Mouse (Mus musculus) kidney, adult 8-10 months (tissue): Measurements from ENCODE around the gene Col16a1.

Experiments used
- DNase-seq, 2 experiments: peaks; one replicate each; pipeline ENCODE4 v3.0.0; 2022

Gene Col16a1

DNA sequence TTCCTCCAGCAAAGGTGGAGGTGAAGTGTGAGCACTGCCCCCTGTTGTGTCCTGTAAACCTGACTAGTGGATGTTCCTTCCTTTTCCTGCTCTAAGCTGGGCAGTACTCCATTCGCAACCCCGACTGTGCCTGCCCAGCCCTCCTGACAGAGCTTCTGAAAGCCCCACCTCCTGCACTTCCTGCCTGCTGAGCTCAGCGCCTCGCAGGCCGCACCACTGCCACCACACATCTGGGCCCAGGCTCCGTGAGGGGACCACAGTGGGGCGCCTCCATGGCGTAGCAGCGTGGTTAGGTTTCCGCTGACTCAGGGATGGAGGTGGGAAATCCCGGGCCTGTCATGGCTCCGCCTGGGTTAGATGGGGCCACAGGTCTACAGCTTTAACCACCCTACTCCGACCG, 2.0 kb upstream of the Col16a1 start:
- DNase-seq, result peak in 1 of 2 experiments; percentile 21

DNA sequence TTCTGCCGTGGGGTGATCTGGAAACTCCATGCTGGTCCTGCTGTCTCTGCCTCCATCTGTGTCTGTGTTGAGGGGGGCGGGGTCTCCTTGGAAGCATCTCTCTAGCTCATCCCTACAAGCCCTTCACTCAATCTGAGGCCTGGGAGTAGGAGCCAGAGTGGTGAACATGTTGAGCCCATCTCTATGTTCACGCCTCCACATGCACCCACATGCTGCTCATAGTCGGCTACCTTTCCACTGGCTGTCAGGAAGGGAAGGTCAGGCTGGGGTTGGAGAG, 501 bp downstream of the Col16a1 start:
- DNase-seq, result no peak

DNA sequence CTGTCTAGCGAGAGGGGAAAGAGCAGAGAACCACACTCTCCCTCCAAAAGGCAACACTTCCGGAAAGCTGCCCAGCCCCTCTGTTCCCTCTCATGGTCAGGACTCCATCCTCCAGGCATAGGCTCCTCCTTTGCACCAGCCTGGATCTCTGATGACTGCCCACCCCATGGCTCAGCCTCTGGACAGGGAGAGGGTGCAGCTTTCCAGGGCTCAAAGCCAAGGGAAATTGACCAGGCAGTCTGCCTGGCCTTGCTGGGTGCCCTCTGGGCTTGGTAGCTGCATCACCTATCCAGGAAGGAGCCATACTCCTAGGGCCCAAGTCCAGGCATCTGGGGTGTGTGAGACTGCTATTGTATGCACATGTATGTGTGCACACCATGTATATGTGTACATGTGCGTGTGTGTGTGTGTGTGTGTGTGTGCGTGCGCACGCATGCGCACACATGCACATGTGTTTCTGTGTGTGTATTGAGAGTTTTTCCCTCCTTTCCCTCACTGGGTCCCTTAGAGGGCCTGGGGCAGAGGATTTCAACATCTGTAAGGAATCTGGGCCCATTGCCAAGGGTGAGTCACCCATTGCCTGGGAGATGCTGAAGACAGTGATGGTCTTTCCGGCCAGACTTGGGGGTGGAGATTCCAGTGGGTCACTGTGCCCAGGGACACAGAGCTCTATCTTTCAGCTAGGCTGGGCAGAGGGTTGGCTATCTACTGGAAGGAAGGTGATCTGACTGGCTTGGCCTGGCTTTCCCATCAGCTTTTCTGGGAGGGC, 2.6 kb downstream of the Col16a1 start:
- peak in 1 of 2 experiments; percentile 47 for DNase-seq

DNA sequence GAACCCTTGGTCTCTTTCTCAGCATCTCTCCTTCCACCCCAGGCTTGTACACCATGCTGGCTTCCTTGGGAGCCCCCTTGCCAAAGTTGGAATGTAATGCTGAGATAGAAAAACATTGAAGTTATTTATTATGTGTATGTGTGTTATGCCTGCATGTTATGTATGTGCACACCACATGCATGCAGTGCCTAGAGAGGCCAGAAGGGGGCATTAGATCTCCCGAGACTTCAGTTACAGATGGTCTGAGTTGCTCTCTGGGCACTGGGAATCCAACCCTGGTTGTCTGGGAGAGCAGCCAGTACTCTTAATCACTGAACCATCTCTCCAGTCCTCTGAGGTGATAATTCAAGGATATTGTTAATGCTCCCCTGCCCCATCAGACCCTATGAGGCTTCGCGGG, 4.6 kb downstream of the Col16a1 start:
- no peak for DNase-seq

DNA sequence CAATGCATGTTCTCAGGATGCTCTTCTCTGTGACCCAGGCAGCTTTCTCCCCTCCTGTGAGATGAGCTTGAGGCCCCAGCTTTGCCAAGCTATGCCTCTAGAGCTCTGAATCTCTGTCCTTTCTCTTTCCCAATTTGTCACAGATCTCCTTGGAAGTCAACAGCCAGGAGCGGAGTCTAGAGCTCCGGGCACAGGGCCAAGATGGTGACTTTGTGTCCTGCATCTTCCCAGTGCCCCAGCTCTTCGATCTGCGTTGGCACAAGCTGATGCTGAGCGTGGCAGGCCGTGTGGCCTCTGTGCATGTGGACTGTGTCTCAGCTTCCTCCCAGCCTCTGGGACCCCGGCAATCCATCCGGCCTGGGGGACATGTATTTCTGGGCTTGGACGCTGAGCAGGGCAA, 5.5 kb downstream of the Col16a1 start:
- DNase-seq, result no peak

DNA sequence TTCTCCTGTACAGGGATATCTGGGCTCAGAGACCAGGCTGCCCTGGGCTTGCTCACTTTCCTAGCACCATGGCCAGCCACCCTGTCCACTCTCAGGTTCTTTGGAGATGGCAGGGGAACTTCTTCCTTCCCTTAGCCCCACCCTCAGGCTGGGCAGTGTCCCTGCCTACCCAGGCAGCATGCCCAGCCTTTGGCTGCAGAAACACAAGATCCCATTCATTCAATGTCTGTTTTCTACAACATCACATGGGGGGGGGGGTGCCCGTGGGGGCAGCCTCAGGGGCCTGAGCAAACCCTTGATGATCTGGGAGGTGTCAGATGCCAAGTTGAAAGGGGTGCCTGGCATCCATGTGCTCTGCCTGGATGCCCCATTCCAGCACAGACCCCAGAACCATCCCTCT, 7.1 kb downstream of the Col16a1 start:
- DNase-seq, result no peak

DNA sequence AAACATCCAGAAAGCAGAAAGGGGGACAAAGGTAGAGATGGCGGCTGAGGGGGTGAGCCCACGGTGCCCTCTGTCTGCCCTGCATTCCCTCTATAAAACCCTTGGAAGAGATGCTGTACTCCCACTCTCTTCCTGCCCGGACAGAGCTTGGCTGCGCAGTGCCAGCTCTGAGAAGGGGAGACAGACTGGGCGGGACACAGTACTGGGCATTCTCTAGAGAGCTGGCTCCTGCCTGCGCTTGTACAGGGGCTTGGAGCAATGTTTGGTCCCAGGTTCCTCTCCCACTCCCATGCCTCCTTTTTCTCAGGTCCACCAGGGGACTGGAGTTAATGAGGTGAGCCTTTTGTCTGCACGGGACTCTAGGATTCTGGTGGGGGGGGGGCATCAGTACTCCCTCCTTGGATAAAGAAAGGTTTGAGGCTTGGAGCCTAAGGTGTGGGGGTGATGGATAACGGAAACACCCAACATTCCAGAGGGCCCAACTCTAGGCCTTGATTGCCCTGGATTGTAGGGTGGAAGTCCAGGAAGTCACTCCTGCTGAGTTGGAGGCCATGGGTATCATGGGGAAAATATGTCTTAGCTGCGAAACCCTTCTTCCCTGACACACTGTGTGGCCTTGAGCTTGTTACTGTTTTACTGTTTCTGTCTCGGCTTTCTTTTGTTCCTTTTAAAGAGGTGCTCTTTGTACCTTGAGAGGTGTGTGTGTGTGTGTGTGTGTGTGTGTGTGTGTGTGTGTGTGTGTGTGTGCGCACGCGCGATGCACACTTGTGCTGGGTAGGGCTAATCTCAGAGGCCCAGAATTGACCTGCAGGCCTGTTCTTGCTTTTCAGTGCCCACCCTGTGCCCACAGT, 7.7 kb downstream of the Col16a1 start:
- DNase-seq, result peak in 1 of 2 experiments; percentile 25

DNA sequence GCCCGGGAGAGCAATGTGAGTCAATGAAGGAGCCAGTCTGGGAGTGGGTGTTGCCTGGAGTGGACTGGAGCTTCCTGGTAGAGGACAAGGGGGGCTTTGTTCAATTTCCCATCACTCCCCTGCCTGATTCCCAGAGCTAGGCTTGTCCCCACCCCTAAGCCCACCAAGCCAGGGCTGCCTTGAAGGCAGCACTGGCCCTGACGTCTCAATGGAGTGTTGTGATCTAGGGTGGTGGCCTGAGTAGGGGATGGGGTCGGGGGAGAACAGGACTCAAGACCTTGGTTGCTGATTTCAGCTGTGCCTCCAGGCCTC, 8.3 kb downstream of the Col16a1 start:
- no peak for DNase-seq

DNA sequence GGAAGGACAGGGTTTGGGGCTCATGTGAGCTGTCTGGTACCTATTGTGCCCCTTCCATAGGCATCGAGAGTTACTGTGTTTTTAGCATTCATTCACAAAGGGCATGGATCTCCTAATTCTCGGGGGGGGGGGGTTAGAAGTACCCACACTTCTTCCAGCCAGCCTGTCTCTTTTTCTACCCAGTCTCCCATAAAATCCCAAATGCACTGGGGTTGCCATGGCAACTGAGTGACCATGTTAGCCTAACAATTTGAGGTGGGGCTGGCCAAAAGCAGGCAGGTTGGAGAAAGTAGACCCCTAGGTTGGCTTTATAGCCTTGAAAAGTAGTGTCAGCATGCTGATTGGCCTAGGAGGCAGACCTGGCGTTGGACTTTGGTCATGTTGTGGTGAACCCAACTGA, 8.8 kb downstream of the Col16a1 start:
- peak in 1 of 2 experiments; percentile 29 for DNase-seq

DNA sequence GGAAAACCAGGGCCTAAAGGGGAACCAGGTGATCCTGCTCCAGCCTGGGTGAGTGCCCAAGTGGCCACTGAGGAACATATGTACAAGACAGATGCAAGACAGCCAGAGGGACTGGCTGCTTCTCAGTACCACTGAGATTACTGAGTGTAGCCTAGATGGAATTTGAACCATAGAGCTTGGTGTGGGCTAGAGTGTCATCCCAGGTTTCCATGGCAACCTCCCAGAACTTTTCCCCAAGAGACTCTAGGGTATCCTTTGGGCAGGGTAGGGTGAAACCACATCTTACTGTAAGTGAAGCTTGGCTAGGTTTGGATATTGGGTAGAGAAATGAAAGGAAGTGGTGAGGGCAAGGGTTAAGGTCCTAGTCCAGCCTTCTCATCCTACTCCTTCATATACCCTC, 13.3 kb downstream of the Col16a1 start:
- no peak for DNase-seq

DNA sequence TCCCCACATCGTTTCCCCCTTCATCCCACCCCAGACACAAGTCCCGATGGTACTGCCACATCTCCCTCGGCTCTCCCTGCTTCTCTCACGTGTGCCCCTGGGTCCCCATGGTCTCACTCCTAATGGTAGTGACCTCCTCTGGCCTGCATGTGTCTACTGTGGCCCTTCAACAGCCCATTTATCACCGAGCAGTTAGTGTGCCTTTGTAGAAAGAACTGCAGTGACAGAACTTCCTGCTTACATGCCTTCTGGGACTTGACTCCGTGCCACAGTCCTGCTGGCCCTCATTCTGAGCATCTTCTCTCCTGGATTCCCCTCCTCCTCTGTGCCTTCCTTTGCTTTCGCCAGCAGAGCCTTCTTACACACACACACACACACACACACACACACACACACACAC, 15.6 kb downstream of the Col16a1 start:
- DNase-seq, result no peak

DNA sequence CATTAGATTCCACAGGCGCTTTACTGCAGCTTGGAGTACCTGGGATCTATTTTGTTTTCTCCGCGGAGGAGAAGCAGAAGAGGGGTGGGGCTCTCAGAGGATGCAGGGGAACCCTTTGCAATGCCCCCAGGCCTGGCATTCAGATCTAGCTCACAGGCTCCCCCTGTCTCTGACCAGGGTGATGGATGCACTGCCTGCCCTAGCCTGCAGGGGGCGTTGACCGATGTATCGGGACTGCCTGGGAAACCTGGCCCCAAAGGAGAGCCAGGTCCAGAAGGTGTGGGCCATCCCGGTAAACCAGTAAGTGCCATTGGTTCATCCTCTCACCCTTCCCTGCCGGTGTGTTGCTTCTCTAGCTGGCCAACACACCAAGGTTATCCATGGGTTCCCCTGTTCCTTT, 19.2 kb downstream of the Col16a1 start:
- DNase-seq, result peak in 1 of 2 experiments; percentile 49

DNA sequence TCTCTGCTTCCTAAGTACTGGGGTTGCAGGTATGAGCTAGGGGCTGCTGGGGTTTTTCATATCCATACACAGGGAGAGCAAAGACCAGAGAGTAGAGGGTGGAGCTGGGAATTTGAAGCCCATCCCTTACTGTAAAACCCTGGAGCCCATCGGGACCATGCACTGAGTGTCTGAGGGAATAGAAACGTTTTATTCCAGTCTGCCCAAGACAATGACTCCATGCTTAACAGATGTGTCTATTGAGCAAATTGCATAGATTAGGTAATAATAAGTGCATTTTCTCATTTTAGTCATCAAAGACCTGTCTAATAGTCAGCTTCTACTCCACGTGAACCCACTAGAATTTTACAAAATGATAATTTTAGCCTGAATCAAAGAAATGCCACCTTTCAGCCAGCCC, 22.9 kb downstream of the Col16a1 start:
- DNase-seq, result no peak

DNA sequence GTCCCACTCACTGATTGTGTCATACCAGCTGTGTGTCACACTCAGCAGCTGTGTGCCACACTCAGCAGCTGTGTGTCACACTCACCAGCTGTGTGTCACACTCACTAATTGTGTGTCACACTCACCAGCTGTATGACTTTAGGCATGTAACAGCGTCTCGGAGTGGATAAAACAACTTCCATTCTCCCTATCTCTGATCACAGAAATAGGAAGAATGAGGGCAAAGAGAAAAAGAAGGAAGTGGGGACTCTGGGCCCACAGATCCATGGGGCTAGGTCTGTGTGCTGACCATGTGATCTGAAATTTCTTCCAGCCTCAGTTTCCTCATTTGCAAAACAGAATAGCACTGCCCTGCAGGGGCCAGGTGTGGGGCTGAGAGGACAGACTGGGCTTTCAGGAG, 24.1 kb downstream of the Col16a1 start:
- DNase-seq, result no peak

DNA sequence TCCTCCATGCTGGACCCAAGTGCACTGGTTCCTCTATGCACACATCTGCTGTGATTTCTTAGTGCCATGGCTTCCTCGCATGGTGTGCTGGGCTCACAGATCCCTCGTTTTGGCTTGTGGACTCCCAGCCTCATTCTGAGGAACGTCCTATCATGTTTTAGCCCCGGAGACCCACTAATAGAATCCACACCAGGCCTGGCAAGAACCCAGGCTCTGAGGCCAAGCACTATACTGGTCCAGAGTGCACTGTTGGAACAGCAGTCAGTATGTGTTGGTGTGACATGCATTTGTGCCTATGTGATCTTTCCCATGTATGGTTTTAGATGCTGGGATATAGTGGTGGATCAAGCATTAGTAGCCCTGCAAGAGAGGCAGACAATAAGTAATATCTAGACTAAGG, 25.7 kb downstream of the Col16a1 start:
- DNase-seq, result no peak

DNA sequence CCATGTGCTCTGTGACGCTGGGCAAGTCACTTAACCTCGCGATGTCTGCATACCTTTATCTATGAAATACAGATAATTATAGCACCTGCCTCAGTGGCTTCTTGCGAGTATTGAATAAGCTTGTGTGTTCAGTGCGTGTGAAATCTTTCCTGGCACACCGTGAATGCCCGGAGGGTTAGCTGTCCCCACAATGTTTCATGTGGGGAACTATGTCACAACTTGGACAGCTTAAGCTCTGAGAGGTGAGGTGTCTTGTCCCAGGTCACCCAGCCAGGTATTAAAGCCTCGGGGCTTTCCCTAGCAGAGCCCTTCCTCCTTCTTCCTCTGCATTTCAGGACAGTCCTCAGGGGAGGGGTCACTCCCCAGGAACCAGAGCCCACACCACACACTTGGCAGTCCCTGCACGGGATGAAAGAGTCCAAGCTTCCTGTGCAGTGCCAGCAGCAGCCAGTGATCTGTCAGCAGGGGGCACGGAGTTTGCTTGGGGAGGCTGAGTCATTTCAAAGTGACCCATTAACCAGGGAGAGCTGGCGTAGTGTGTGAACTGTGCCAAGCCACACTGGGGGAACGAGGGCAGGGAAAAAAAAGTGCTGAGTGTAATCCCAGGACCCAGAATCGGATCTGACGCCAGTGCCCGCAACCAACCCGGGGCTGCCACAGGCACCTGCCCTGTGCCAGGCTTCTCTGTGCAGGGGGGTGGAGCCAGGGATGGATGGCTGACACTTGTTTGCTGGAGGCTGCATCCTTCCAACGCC, 27.3 kb downstream of the Col16a1 start:
- DNase-seq, result peak; percentile 82 to 88

DNA sequence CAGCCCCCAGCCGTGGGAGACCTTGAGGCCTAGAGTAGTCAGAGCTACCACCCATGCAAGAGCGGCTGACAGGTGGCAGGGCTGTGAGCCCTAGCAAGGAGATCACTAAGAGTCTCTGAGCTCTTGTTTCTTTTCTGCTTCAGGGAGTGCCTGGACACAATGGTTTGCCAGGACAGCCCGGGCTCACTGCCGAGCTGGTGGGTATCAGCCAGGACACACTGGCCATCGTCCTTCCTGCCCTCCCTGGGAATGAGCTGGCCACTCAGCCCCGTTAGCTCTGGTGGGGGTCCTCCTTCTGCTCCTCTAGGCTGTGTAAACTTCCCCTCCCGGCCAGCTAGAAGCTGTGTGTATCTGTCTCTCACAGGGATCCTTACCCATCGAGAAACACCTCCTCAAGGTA, 29.2 kb downstream of the Col16a1 start:
- DNase-seq, result no peak

DNA sequence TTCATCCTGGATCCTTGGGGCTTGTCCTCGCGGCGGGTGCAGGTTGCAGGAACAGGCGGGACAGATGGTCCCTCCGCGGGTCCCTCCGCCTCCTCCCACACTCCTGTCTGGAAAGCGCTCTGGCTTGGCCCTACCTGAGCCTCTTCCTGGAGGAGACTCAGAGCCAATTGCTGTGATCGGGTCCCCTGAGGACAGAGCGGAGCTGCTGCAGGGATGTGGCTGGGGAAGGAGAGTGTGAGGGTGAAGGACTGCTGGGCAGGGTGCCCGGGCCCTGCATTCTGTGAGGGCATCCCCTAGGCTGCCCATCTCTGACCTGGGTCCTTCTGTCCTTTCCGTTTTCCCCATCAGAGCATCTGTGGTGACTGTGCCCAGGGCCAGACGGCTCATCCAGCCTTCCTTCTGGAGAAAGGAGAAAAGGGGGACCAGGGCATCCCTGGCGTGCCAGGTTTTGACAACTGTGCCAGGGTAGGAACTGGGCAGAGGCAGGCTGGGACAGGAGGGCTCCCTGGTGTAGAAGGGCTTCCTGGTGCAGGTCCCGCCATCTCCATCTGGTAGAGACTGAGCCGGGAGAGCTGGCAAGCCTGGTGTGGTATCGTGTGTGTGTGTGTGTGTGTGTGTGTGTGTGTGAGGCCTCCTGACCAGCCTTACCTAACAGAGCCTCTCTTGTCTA, 31.3 kb downstream of the Col16a1 start:
- no peak for DNase-seq

DNA sequence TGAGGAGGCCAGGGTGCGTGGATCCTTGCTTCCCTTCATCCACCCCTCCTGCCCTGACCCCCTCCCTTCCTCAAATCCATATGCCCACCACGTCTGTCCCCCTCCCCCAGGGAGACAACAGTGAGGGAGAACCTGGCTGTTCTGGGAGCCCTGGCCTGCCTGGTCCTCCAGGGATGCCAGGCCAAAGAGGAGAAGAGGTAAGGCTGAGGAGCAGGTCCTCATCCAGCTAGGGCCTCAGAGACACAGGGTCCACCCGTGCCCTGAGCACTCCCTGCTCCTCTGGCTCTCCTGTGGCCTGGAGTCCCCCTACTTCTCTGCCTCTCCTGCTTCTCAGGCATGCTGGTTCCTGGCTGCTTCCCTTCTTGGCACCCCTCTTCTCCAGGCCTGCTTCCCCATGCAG, 31.9 kb downstream of the Col16a1 start:
- no peak for DNase-seq

DNA sequence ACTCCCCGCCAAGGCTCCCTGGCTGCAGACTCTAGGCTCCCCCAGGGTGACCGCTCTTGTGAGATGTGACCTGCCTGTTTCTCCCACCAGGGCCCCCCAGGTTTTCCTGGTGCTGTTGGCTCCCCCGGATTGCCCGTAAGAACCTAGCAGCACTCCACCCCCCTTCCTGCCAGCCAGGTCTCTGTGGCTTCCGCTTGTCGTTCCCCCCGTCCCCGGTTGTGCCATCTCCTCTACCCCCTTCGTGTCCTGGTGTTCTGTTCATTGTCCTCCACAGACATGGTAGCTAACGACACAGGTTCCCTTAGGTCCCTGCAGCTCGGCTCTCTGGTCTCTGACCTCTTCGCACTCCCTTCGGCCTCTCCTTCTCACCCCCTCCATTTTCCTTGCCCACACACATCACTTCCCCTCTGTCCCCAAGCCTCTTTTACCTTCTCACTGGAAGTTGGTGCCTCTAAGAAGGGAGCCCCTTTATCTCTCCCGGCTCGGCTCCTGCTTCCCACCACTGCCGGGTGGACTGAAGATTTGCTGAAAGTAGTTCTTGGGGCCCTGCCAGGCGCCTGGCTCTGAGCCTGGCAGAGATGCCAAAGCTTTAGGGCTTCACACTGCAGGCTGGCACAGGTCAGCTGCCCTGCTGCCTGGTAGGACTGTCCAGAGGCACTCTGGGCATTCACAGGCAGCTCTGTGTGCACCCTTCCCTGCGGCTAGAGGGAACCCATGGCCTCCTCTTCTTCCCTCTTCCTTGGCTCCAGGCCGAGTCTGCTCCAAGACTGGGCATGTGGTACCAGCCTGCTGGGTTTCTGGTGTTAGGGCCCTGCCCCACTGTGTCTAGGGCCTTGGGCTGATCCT, 33.9 kb downstream of the Col16a1 start:
- peak; percentile 86 to 89 for DNase-seq

DNA sequence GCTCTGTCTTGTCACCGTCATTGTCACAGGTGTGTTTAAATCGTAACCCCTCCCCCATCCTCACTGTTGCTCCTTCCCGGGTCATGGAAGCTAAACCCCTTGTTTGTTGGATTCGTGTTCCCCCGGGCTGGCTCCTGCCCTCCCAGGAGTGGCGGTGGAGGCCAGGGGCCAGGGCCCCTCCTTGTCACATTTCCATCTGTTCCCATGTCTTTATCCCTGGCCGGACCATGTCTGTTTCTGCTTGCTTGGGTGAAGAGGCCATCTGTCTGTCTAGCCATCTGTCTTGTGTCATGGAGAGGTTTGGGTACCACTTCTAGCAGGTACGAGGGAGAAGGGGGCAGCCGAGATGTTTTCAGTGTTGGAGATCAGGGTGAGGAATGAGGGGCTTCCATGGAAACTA, 34.6 kb downstream of the Col16a1 start:
- no peak for DNase-seq

DNA sequence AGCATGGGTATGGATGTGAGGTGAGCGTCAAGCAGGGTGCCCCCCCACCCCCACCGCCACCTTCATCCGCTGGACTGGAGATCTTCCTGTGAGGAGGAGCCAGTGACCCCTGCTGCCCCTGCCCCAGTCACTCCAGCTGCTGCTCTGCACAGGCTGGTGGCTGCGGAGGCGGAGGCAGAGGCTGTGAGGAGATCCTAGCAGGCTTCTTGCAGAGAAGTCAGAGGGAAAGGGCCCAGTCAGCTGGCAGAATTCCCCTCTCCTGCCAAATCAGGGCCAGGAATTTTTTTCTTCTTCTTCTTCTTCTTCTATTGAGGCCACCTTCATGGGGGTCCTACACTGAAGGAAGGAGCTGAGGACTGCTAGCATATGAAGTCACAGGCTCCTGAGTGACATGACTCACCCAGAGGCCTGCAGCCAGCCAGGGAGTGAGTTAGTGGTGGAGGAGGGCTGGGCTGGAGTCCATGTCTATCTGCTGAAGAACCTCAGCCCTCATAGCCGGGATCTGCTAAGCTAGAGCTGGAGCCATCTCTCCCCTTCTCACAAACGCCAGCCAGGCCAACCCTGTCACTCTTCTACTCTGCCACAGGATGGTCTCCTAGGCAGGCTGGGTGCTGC, 36.8 kb downstream of the Col16a1 start:
- no peak for DNase-seq
